ENCODE assay signal across 11 mouse cellular contexts in genomic region chr2:26019923-26020322, GRCm38 (mm10). TPM values are rescaled to one million over a fixed set of nuclear protein-coding genes. Genes with fewer than 3 reads are reported as not detected.
DNase-seq lines count a peak whose midpoint lies in the region; ATAC-seq lines count a peak whose summit lies in the region.
"Had no signal": no experiment of that assay in that cellular context is flagged by ENCODE, and none has a peak within 500 bp of the region (broad histone marks: within the 10 kb centered on the region; RNA-seq: fewer than 3 reads in every experiment).

No protein-coding gene starts in this region.

- no peak for ATAC-seq in forebrain, embryonic 11.5 days (replicated peaks; ENCODE audit: low FRiP score)
- ATAC-seq in forebrain, embryonic 14.5 days: no peak
- ATAC-seq in neural tube, embryonic 12.5 days (ENCODE audit: low FRiP score, low read depth): no peak
- no peak for ATAC-seq in limb, embryonic 12.5 days (ENCODE audit: insufficient number of reproducible peaks, insufficient read depth, low FRiP score, low TSS enrichment, low read depth)
- ATAC-seq in stomach, embryonic 16.5 days (ENCODE audit: insufficient read depth, low FRiP score): no peak

- H3K27me3 ChIP-seq in forebrain, embryonic 11.5 days (ENCODE audit: control insufficient read depth, insufficient read depth, low read length): no peaks in the 10 kb centered on the region
- H3K27me3 ChIP-seq in forebrain, embryonic 14.5 days (replicated peaks; ENCODE audit: control insufficient read depth, insufficient read depth, low read length): no peaks in the 10 kb centered on the region
- H3K27me3 ChIP-seq in neural tube, embryonic 12.5 days (replicated peaks): no peaks in the 10 kb centered on the region
- H3K27me3 ChIP-seq in limb, embryonic 12.5 days: no peaks in the 10 kb centered on the region
- H3K27me3 ChIP-seq in stomach, embryonic 16.5 days (ENCODE audit: control insufficient read depth, insufficient read depth, low read length): no peaks in the 10 kb centered on the region

- H3K4me1 ChIP-seq in forebrain, embryonic 11.5 days (replicated peaks; ENCODE audit: control insufficient read depth, insufficient read depth, low read length): peaks cover 9% of the 10 kb centered on the region
- 0 out of 2 replicates have a peak, but pooled peaks cover 8% of the 10 kb centered on the region for H3K4me1 ChIP-seq in forebrain, embryonic 14.5 days (ENCODE audit: control insufficient read depth, insufficient read depth, low read length)
- peaks cover 14% of the 10 kb centered on the region for H3K4me1 ChIP-seq in neural tube, embryonic 12.5 days
- peaks cover 20% of the 10 kb centered on the region for H3K4me1 ChIP-seq in limb, embryonic 12.5 days (replicated peaks)
- peaks cover 9% of the 10 kb centered on the region for H3K4me1 ChIP-seq in stomach, embryonic 16.5 days (ENCODE audit: control insufficient read depth, insufficient read depth, low read length)

- DNase-seq in forebrain, embryonic 11.5 days (ENCODE audit: low spot score): no peak
- DNase-seq in forebrain, embryonic 14.5 days (ENCODE audit: low spot score): no peak
- DNase-seq in neural tube, embryonic 10.5 days (ENCODE audit: extremely low spot score, low spot score): no peak
- no peak for DNase-seq in frontal cortex, postnatal 25 days (ENCODE audit: low spot score in 2 of 2)
- DNase-seq in urinary bladder, postnatal 36 days (ENCODE audit: low spot score in 2 of 2): no peak
- DNase-seq: adrenal gland, postnatal 14 days; kidney, adult 11 months had no signal

- 88% methylated on average over 3 of the region's 3 CpGs for WGBS in forebrain, embryonic 11.5 days
- 88% methylated on average over 3 of the region's 3 CpGs for WGBS in forebrain, embryonic 14.5 days
- 83% methylated on average over 3 of the region's 3 CpGs for WGBS in neural tube, embryonic 12.5 days
- 76% methylated on average over 3 of the region's 3 CpGs for WGBS in limb, embryonic 12.5 days
- 71% methylated on average over 3 of the region's 3 CpGs for WGBS in stomach, embryonic 16.5 days

- H3K36me3 ChIP-seq in forebrain, embryonic 11.5 days (ENCODE audit: control insufficient read depth, insufficient read depth, low read length): no peaks in the 10 kb centered on the region
- peaks cover 12% of the 10 kb centered on the region for H3K36me3 ChIP-seq in forebrain, embryonic 14.5 days (ENCODE audit: control insufficient read depth, insufficient read depth, low read length)
- H3K36me3 ChIP-seq in neural tube, embryonic 12.5 days: peaks cover 7% of the 10 kb centered on the region
- peaks cover 19% of the 10 kb centered on the region for H3K36me3 ChIP-seq in limb, embryonic 12.5 days
- peaks cover 3% of the 10 kb centered on the region; the same call in 1 of the 2 replicates for H3K36me3 ChIP-seq in stomach, embryonic 16.5 days (ENCODE audit: control insufficient read depth, insufficient read depth, low read length)

- no peak overlapping the region for H3K9ac ChIP-seq in forebrain, embryonic 11.5 days (ENCODE audit: low read length)
- no peak overlapping the region for H3K9ac ChIP-seq in forebrain, embryonic 14.5 days (ENCODE audit: low read length)
- peak overlapping the region; percentile 5; the same call in 1 of the 2 replicates for H3K9ac ChIP-seq in neural tube, embryonic 12.5 days
- no peak overlapping the region for H3K9ac ChIP-seq in limb, embryonic 12.5 days (replicated peaks)
- peak overlapping the region; percentile 41; the same call in 1 of the 2 replicates for H3K9ac ChIP-seq in stomach, embryonic 16.5 days (ENCODE audit: low read length)

- H3K27ac ChIP-seq in forebrain, embryonic 11.5 days (ENCODE audit: low read depth, low read length): no peak overlapping the region
- H3K27ac ChIP-seq in forebrain, embryonic 14.5 days (ENCODE audit: low read depth, low read length): no peak overlapping the region
- no peak overlapping the region for H3K27ac ChIP-seq in neural tube, embryonic 12.5 days
- H3K27ac ChIP-seq in limb, embryonic 12.5 days: no peak overlapping the region
- H3K27ac ChIP-seq in stomach, embryonic 16.5 days (ENCODE audit: low read length): no peak overlapping the region
- H3K27ac ChIP-seq: macrophage had no signal

- H3K9me3 ChIP-seq in forebrain, embryonic 11.5 days (ENCODE audit: control insufficient read depth, low read length): no peaks in the 10 kb centered on the region
- H3K9me3 ChIP-seq in forebrain, embryonic 14.5 days (replicated peaks; ENCODE audit: control insufficient read depth, low read length): no peaks in the 10 kb centered on the region
- H3K9me3 ChIP-seq in neural tube, embryonic 12.5 days: no peaks in the 10 kb centered on the region
- no peaks in the 10 kb centered on the region for H3K9me3 ChIP-seq in limb, embryonic 12.5 days
- no peaks in the 10 kb centered on the region for H3K9me3 ChIP-seq in stomach, embryonic 16.5 days (replicated peaks; ENCODE audit: control insufficient read depth, low read length)

- H3K4me3 ChIP-seq in forebrain, embryonic 11.5 days (ENCODE audit: low read depth, low read length): peak overlapping the region; percentile 78; the same call in 1 of the 2 replicates
- H3K4me3 ChIP-seq in forebrain, embryonic 14.5 days (ENCODE audit: low read depth, low read length): no peak overlapping the region
- no peak overlapping the region for H3K4me3 ChIP-seq in neural tube, embryonic 12.5 days
- peak overlapping the region; percentile 88; the same call in 1 of the 2 replicates for H3K4me3 ChIP-seq in limb, embryonic 12.5 days (replicated peaks)
- no peak overlapping the region for H3K4me3 ChIP-seq in stomach, embryonic 16.5 days (replicated peaks; ENCODE audit: low read length)

- H3K4me2 ChIP-seq in forebrain, embryonic 11.5 days (ENCODE audit: low read depth, low read length, severe bottlenecking): no peak overlapping the region
- no peak overlapping the region for H3K4me2 ChIP-seq in forebrain, embryonic 14.5 days (ENCODE audit: low read length)
- H3K4me2 ChIP-seq in neural tube, embryonic 12.5 days (replicated peaks): peak overlapping the region; percentile 72; the same call in 1 of the 2 replicates
- H3K4me2 ChIP-seq in limb, embryonic 12.5 days: peak overlapping the region; percentile 94
- peak overlapping the region; percentile 58 for H3K4me2 ChIP-seq in stomach, embryonic 16.5 days (ENCODE audit: low read depth, low read length)

RNA-seq across cellular contexts. Expression of gene Ubac1, which starts 1.6 kb away (rescaled TPM):
- polyA plus RNA-seq in forebrain, embryonic 11.5 days (2014; fragmentation: Nextera tagmentation; extraction: Ambion mirVana): 91.7 and 99.4 TPM in 2 replicates
- polyA plus RNA-seq in forebrain, embryonic 14.5 days (2014; fragmentation: Nextera tagmentation; extraction: Ambion mirVana): 107 and 121 TPM in 2 replicates
- polyA plus RNA-seq in neural tube, embryonic 12.5 days (2016; fragmentation: Nextera tagmentation; extraction: Ambion mirVana): 106 and 107 TPM in 2 replicates
- polyA plus RNA-seq in limb, embryonic 12.5 days (2016; fragmentation: Nextera tagmentation; extraction: Ambion mirVana): 98.3 and 101 TPM in 2 replicates
- 72.6 and 81.4 TPM in 2 replicates for polyA plus RNA-seq in stomach, embryonic 16.5 days (2015; fragmentation: Nextera tagmentation; extraction: Ambion mirVana)

RNA-seq across cellular contexts. Expression of gene Camsap1, which starts 36.8 kb away (rescaled TPM):
- 55.6 and 58.3 TPM in 2 replicates for polyA plus RNA-seq in forebrain, embryonic 11.5 days (2014; fragmentation: Nextera tagmentation; extraction: Ambion mirVana)
- 30.9 and 61.3 TPM in 2 replicates for polyA plus RNA-seq in forebrain, embryonic 14.5 days (2014; fragmentation: Nextera tagmentation; extraction: Ambion mirVana)
- 80.2 and 82.6 TPM in 2 replicates for polyA plus RNA-seq in neural tube, embryonic 12.5 days (2016; fragmentation: Nextera tagmentation; extraction: Ambion mirVana)
- polyA plus RNA-seq in limb, embryonic 12.5 days (2016; fragmentation: Nextera tagmentation; extraction: Ambion mirVana): 39.6 and 44.9 TPM in 2 replicates
- 7.3 and 7.6 TPM in 2 replicates for polyA plus RNA-seq in stomach, embryonic 16.5 days (2015; fragmentation: Nextera tagmentation; extraction: Ambion mirVana)

Comparison
In these comparisons a context has a peak if more than half of its experiments do, and no peak if none do; other contexts are left out.
1. H3K4me3 ChIP-seq: peak in forebrain, embryonic 11.5 days (single experiment) and limb, embryonic 12.5 days (single experiment); none in forebrain, embryonic 14.5 days (single experiment), neural tube, embryonic 12.5 days (single experiment) and stomach, embryonic 16.5 days (single experiment).
2. H3K4me2 ChIP-seq: peak in neural tube, embryonic 12.5 days (single experiment), limb, embryonic 12.5 days (single experiment) and stomach, embryonic 16.5 days (single experiment); none in forebrain, embryonic 11.5 days (single experiment) and forebrain, embryonic 14.5 days (single experiment).
3. H3K9ac ChIP-seq: peak in neural tube, embryonic 12.5 days (single experiment) and stomach, embryonic 16.5 days (single experiment); none in forebrain, embryonic 11.5 days (single experiment), forebrain, embryonic 14.5 days (single experiment) and limb, embryonic 12.5 days (single experiment).